Mouse (Mus musculus) bone marrow macrophage, adult 2 months (primary cell): ENCODE results near the gene Syncrip.

ENCODE experiments used
- CTCF ChIP-seq: IDR thresholded peaks from 2 replicates; pipeline ENCODE4 v1.5.1; 2012; ENCODE audit warnings: low read depth, mild to moderate bottlenecking, low read length, moderate library complexity
- POLR2A ChIP-seq: IDR thresholded peaks from 2 replicates; pipeline ENCODE4 v1.6.1; 2012; ENCODE audit warnings: mild to moderate bottlenecking, low read depth, low read length, borderline replicate concordance

GRCm38 (mm10) chr9:88404515-88404914 is 77.9 kb downstream of the Syncrip start:
- TF ChIP-seq CTCF (no peak), POLR2A (no peak)
